Mouse (Mus musculus): ENCODE results near the gene Cyp2c23. TPM values are rescaled to one million over a fixed set of nuclear protein-coding genes. Genes with fewer than 3 reads are reported as not detected.

The Cyp2c23 gene
- polyA plus RNA-seq, 1 experiment from 2014 or later, result not detected

GRCm38 (mm10) chr19:43968436-43969026 is 60.5 kb downstream of the Cyp2c23 start:
- H3K4me3 ChIP-seq (ENCODE audit: low read length), result no peak overlapping the region
- no peak for ATAC-seq

GRCm38 (mm10) chr19:43966481-43966880 is 62.5 kb downstream of the Cyp2c23 start:
- Histone ChIP-seq H3K9ac (ENCODE audit: low read depth, low read length) (no peak overlapping the region), H3K27me3 (replicated peaks; ENCODE audit: control insufficient read depth, insufficient read depth, low read length) (no peaks in the 10 kb centered on the region), H3K27ac (ENCODE audit: low read depth, low read length) (no peak overlapping the region), H3K4me3 (ENCODE audit: low read length) (no peak overlapping the region), H3K4me2 (ENCODE audit: low read length) (no peak overlapping the region), H3K9me3 (ENCODE audit: control insufficient read depth, low read length) (no peaks in the 10 kb centered on the region), H3K36me3 (ENCODE audit: control insufficient read depth, insufficient read depth, low read length) (no peaks in the 10 kb centered on the region), H3K4me1 (ENCODE audit: control insufficient read depth, insufficient read depth, low read depth, low read length) (no peaks in the 10 kb centered on the region)
- 92% methylated on average over 2 of the region's 2 CpGs for WGBS
- ATAC-seq, result no peak

More at GRCm38 (mm10) chr19:43968436-43969026, 60.5 kb downstream of the Cyp2c23 start:
- Histone ChIP-seq H3K4me1 (ENCODE audit: control insufficient read depth, insufficient read depth, low read depth, low read length) (no peaks in the 10 kb centered on the region), H3K27ac (ENCODE audit: low read depth, low read length) (no peak overlapping the region), H3K36me3 (ENCODE audit: control insufficient read depth, insufficient read depth, low read length) (no peaks in the 10 kb centered on the region), H3K27me3 (replicated peaks; ENCODE audit: control insufficient read depth, insufficient read depth, low read length) (no peaks in the 10 kb centered on the region), H3K4me2 (ENCODE audit: low read length) (no peak overlapping the region), H3K9me3 (ENCODE audit: control insufficient read depth, low read length) (no peaks in the 10 kb centered on the region), H3K9ac (ENCODE audit: low read depth, low read length) (no peak overlapping the region)
- WGBS, result 29% methylated on average over 10 of the region's 11 CpGs

GRCm38 (mm10) chr19:43965496-43966085 is 63.4 kb downstream of the Cyp2c23 start:
- Histone ChIP-seq H3K4me1 (ENCODE audit: control insufficient read depth, insufficient read depth, low read depth, low read length) (no peaks in the 10 kb centered on the region), H3K4me2 (ENCODE audit: low read length) (no peak overlapping the region), H3K27ac (ENCODE audit: low read depth, low read length) (no peak overlapping the region), H3K9ac (ENCODE audit: low read depth, low read length) (no peak overlapping the region), H3K9me3 (ENCODE audit: control insufficient read depth, low read length) (no peaks in the 10 kb centered on the region), H3K36me3 (ENCODE audit: control insufficient read depth, insufficient read depth, low read length) (no peaks in the 10 kb centered on the region), H3K4me3 (ENCODE audit: low read length) (no peak overlapping the region), H3K27me3 (replicated peaks; ENCODE audit: control insufficient read depth, insufficient read depth, low read length) (no peaks in the 10 kb centered on the region)
- no peak for ATAC-seq
- 86% methylated on average over 11 of the region's 11 CpGs for WGBS

DNA sequence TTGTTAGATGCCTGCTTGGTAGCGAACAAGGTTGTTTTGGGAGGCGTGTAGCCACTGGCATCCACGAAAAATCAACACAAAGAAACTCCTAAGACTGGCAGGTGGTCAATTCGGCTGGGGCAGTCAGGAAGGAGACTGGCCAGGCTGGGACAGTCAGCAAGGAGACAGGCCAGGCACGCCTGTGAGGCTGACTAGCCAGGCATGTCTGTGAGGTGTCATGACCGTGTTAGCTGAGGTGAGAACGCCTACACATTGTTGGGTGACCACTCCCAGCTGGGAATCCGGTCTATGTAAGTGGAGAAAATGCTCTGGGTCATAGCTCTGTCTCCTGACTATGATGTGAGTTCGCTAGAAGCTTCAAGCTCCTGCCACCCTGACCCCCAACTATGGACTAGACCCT is 66.2 kb downstream of the Cyp2c23 start:
- no peak overlapping the region for H3K27ac ChIP-seq (ENCODE audit: low read depth, low read length)
- H3K4me1 ChIP-seq (ENCODE audit: control insufficient read depth, insufficient read depth, low read depth, low read length), result no peaks in the 10 kb centered on the region
- H3K9ac ChIP-seq (ENCODE audit: low read depth, low read length), result no peak overlapping the region
- no peaks in the 10 kb centered on the region for H3K27me3 ChIP-seq (replicated peaks; ENCODE audit: control insufficient read depth, insufficient read depth, low read length)
- no peaks in the 10 kb centered on the region for H3K9me3 ChIP-seq (ENCODE audit: control insufficient read depth, low read length)
- no peaks in the 10 kb centered on the region for H3K36me3 ChIP-seq (ENCODE audit: control insufficient read depth, insufficient read depth, low read length)
- no peak overlapping the region for H3K4me2 ChIP-seq (ENCODE audit: low read length)
- no peak overlapping the region for H3K4me3 ChIP-seq (ENCODE audit: low read length)
- ATAC-seq, result no peak
- 73% methylated on average over 9 of the region's 9 CpGs for WGBS

- WGBS, result 82% methylated on average over 2 of the region's 2 CpGs
- Histone ChIP-seq H3K9me3 (ENCODE audit: control insufficient read depth, low read length) (no peaks in the 10 kb centered on the region), H3K9ac (ENCODE audit: low read depth, low read length) (no peak overlapping the region), H3K27ac (ENCODE audit: low read depth, low read length) (no peak overlapping the region), H3K4me1 (ENCODE audit: control insufficient read depth, insufficient read depth, low read depth, low read length) (no peaks in the 10 kb centered on the region), H3K4me2 (ENCODE audit: low read length) (no peak overlapping the region), H3K36me3 (ENCODE audit: control insufficient read depth, insufficient read depth, low read length) (no peaks in the 10 kb centered on the region), H3K27me3 (replicated peaks; ENCODE audit: control insufficient read depth, insufficient read depth, low read length) (no peaks in the 10 kb centered on the region), H3K4me3 (ENCODE audit: low read length) (no peak overlapping the region)
- no peak for ATAC-seq
Measured at GRCm38 (mm10) chr19:43961185-43961584, 67.8 kb downstream of the Cyp2c23 start.

GRCm38 (mm10) chr19:43960014-43960413 is 69.0 kb downstream of the Cyp2c23 start:
- no peak overlapping the region for H3K4me3 ChIP-seq (ENCODE audit: low read length)
- no peak overlapping the region for H3K4me2 ChIP-seq (ENCODE audit: low read length)
- no peaks in the 10 kb centered on the region for H3K27me3 ChIP-seq (replicated peaks; ENCODE audit: control insufficient read depth, insufficient read depth, low read length)
- no peaks in the 10 kb centered on the region for H3K9me3 ChIP-seq (ENCODE audit: control insufficient read depth, low read length)
- no peak overlapping the region for H3K9ac ChIP-seq (ENCODE audit: low read depth, low read length)
- 89% methylated on average over 11 of the region's 11 CpGs for WGBS
- no peaks in the 10 kb centered on the region for H3K36me3 ChIP-seq (ENCODE audit: control insufficient read depth, insufficient read depth, low read length)
- ATAC-seq, result no peak
- H3K4me1 ChIP-seq (ENCODE audit: control insufficient read depth, insufficient read depth, low read depth, low read length), result no peaks in the 10 kb centered on the region
- no peak overlapping the region for H3K27ac ChIP-seq (ENCODE audit: low read depth, low read length)

GRCm38 (mm10) chr19:43959162-43959561 is 69.8 kb downstream of the Cyp2c23 start:
- no peaks in the 10 kb centered on the region for H3K9me3 ChIP-seq (ENCODE audit: control insufficient read depth, low read length)
- no peaks in the 10 kb centered on the region for H3K36me3 ChIP-seq (ENCODE audit: control insufficient read depth, insufficient read depth, low read length)
- no peak overlapping the region for H3K9ac ChIP-seq (ENCODE audit: low read depth, low read length)
- H3K4me2 ChIP-seq (ENCODE audit: low read length), result no peak overlapping the region
- 23% methylated on average over 2 of the region's 2 CpGs for WGBS
- H3K4me3 ChIP-seq (ENCODE audit: low read length), result no peak overlapping the region
- H3K27me3 ChIP-seq (replicated peaks; ENCODE audit: control insufficient read depth, insufficient read depth, low read length), result no peaks in the 10 kb centered on the region
- H3K27ac ChIP-seq (ENCODE audit: low read depth, low read length), result no peak overlapping the region
- no peaks in the 10 kb centered on the region for H3K4me1 ChIP-seq (ENCODE audit: control insufficient read depth, insufficient read depth, low read depth, low read length)
- ATAC-seq, result no peak

GRCm38 (mm10) chr19:43957881-43958280 is 71.1 kb downstream of the Cyp2c23 start:
- no peak overlapping the region for H3K4me3 ChIP-seq (ENCODE audit: low read length)
- H3K4me1 ChIP-seq (ENCODE audit: control insufficient read depth, insufficient read depth, low read depth, low read length), result no peaks in the 10 kb centered on the region
- H3K9ac ChIP-seq (ENCODE audit: low read depth, low read length), result no peak overlapping the region
- no peaks in the 10 kb centered on the region for H3K27me3 ChIP-seq (replicated peaks; ENCODE audit: control insufficient read depth, insufficient read depth, low read length)
- ATAC-seq, result no peak
- no peaks in the 10 kb centered on the region for H3K9me3 ChIP-seq (ENCODE audit: control insufficient read depth, low read length)
- H3K4me2 ChIP-seq (ENCODE audit: low read length), result no peak overlapping the region
- no peak overlapping the region for H3K27ac ChIP-seq (ENCODE audit: low read depth, low read length)
- WGBS, result 81% methylated on average over 4 of the region's 4 CpGs
- no peaks in the 10 kb centered on the region for H3K36me3 ChIP-seq (ENCODE audit: control insufficient read depth, insufficient read depth, low read length)

GRCm38 (mm10) chr19:43957402-43957801 is 71.6 kb downstream of the Cyp2c23 start:
- Histone ChIP-seq H3K9me3 (ENCODE audit: control insufficient read depth, low read length) (no peaks in the 10 kb centered on the region), H3K27ac (ENCODE audit: low read depth, low read length) (no peak overlapping the region), H3K36me3 (ENCODE audit: control insufficient read depth, insufficient read depth, low read length) (no peaks in the 10 kb centered on the region), H3K4me2 (ENCODE audit: low read length) (no peak overlapping the region), H3K4me1 (ENCODE audit: control insufficient read depth, insufficient read depth, low read depth, low read length) (no peaks in the 10 kb centered on the region), H3K9ac (ENCODE audit: low read depth, low read length) (no peak overlapping the region), H3K27me3 (replicated peaks; ENCODE audit: control insufficient read depth, insufficient read depth, low read length) (no peaks in the 10 kb centered on the region), H3K4me3 (ENCODE audit: low read length) (no peak overlapping the region)
- 34% methylated on average over 4 of the region's 4 CpGs for WGBS
- no peak for ATAC-seq

Measured in hindbrain, embryonic 16.5 days (tissue).